Mouse (Mus musculus): Measurements from ENCODE around the gene Polr2h. TPM values are rescaled to one million over a fixed set of nuclear protein-coding genes. Genes with fewer than 3 reads are reported as not detected.

The Polr2h gene
- polyA plus RNA-seq, 1 experiment from 2014 or later: 127 TPM

DNA sequence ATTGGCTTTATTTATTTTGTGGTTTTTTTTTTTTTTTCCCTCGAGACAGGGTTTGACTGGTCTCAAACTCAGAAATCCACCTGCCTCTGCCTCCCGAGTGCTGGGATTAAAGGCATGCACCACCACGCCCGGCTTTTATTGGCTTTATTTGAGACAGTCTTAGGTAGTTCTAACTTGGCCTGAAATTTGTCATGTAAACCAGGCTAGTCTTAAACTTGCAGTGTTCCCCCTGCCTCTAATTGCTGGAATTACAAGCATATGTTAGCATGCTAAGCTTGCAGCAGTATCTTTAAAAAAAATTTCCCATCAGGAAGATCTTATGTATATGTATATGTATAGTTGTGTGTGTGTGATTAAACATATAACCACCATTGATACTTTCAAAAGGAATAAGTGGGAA, 40.8 kb upstream of the Polr2h start:
- Histone ChIP-seq H3K36me3 (ENCODE audit: control insufficient read depth, insufficient read depth, low read length) (peaks cover 63% of the 10 kb centered on the region), H3K27ac (ENCODE audit: low read depth, low read length) (no peak overlapping the region), H3K4me2 (no peak overlapping the region), H3K9ac (ENCODE audit: low read depth, low read length) (no peak overlapping the region), H3K27me3 (replicated peaks; ENCODE audit: control insufficient read depth, insufficient read depth, low read length) (no peaks in the 10 kb centered on the region), H3K4me1 (replicated peaks; ENCODE audit: control insufficient read depth, insufficient read depth, low read length) (peaks cover 20% of the 10 kb centered on the region), H3K9me3 (ENCODE audit: control insufficient read depth, low read length) (no peaks in the 10 kb centered on the region), H3K4me3 (ENCODE audit: low read depth, low read length) (no peak overlapping the region)
- DNase-seq (ENCODE audit: low spot score) (no peak), ATAC-seq (replicated peaks; ENCODE audit: low FRiP score) (no peak)
- 82% methylated on average over 4 of the region's 4 CpGs for whole genome bisulfite sequencing

DNA sequence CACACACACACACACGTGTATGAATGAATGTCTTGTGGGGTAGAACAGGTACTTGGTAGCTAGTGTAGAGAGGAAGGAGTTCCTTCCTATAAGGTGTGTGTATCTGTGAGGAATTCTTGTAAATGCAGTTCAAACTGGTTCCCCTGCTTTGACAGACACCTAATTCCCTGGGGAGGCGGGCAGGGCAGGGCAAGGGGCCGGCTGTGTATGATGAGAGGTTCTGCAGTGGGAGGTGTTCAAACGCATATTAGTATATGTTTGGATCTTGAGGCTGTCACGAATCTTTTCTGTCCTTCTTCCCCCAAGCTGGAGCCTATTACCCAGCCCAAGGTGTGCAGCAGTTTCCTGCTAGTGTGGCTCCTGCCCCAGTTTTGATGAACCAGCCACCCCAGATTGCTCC, 40.1 kb upstream of the Polr2h start:
- 88% methylated on average over 5 of the region's 5 CpGs for WGBS
- no peak for ATAC-seq (replicated peaks; ENCODE audit: low FRiP score)
- H3K4me1 ChIP-seq (replicated peaks; ENCODE audit: control insufficient read depth, insufficient read depth, low read length): peaks cover 16% of the 10 kb centered on the region

GRCm38 (mm10) chr16:20677974-20678675, 39.3 kb upstream of the Polr2h start:
- 86% methylated on average over 10 of the region's 10 CpGs for WGBS
- H3K4me3 ChIP-seq (ENCODE audit: low read depth, low read length): no peak overlapping the region
- H3K9ac ChIP-seq (ENCODE audit: low read depth, low read length): no peak overlapping the region
- H3K36me3 ChIP-seq (ENCODE audit: control insufficient read depth, insufficient read depth, low read length): peaks cover 75% of the 10 kb centered on the region
- H3K27ac ChIP-seq (ENCODE audit: low read depth, low read length): no peak overlapping the region
- ATAC-seq (replicated peaks; ENCODE audit: low FRiP score): no peak
- peaks cover 16% of the 10 kb centered on the region for H3K4me1 ChIP-seq (replicated peaks; ENCODE audit: control insufficient read depth, insufficient read depth, low read length)
- H3K9me3 ChIP-seq (ENCODE audit: control insufficient read depth, low read length): no peaks in the 10 kb centered on the region
- H3K27me3 ChIP-seq (replicated peaks; ENCODE audit: control insufficient read depth, insufficient read depth, low read length): no peaks in the 10 kb centered on the region
- no peak overlapping the region for H3K4me2 ChIP-seq
- DNase-seq (ENCODE audit: low spot score): no peak

More for the DNA sequence above, 40.1 kb upstream of the Polr2h start:
- Histone ChIP-seq H3K4me2 (no peak overlapping the region), H3K27ac (ENCODE audit: low read depth, low read length) (0 out of 2 replicates have a peak overlapping the region, but pooled peaks have one; percentile 11), H3K27me3 (replicated peaks; ENCODE audit: control insufficient read depth, insufficient read depth, low read length) (no peaks in the 10 kb centered on the region), H3K9ac (ENCODE audit: low read depth, low read length) (no peak overlapping the region), H3K4me3 (ENCODE audit: low read depth, low read length) (no peak overlapping the region), H3K36me3 (ENCODE audit: control insufficient read depth, insufficient read depth, low read length) (peaks cover 68% of the 10 kb centered on the region), H3K9me3 (ENCODE audit: control insufficient read depth, low read length) (no peaks in the 10 kb centered on the region)
- DNase-seq (ENCODE audit: low spot score): no peak

DNA sequence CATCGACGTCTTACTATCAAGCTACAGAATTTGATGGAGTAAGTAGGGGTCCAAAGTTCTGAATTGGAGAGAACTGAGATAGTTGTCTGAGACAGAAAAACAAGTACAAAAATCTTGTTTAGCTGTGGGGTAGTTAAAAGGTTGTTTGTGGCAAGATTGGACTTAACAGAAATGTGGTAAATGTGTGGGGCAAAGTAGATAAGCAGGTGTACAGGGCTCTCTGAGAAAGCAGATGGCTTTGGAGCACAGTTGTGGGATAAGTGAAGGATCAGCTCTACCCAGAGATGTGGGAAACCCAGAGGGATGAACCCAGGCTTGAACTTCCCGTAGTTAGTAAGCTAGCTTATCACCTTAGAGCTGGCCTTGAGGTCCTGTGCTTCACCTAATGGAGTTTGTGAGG, 26.7 kb upstream of the Polr2h start:
- no peak overlapping the region for H3K4me2 ChIP-seq
- no peak overlapping the region for H3K9ac ChIP-seq (ENCODE audit: low read depth, low read length)
- peaks cover 24% of the 10 kb centered on the region for H3K4me1 ChIP-seq (replicated peaks; ENCODE audit: control insufficient read depth, insufficient read depth, low read length)
- no peak overlapping the region for H3K4me3 ChIP-seq (ENCODE audit: low read depth, low read length)
- peaks cover 57% of the 10 kb centered on the region for H3K36me3 ChIP-seq (ENCODE audit: control insufficient read depth, insufficient read depth, low read length)
- 75% methylated on average over 3 of the region's 3 CpGs for WGBS
- H3K27ac ChIP-seq (ENCODE audit: low read depth, low read length): no peak overlapping the region
- DNase-seq (ENCODE audit: low spot score) (no peak), ATAC-seq (replicated peaks; ENCODE audit: low FRiP score) (no peak)
- H3K9me3 ChIP-seq (ENCODE audit: control insufficient read depth, low read length): no peaks in the 10 kb centered on the region
- H3K27me3 ChIP-seq (replicated peaks; ENCODE audit: control insufficient read depth, insufficient read depth, low read length): peaks cover 11% of the 10 kb centered on the region

- peaks cover 30% of the 10 kb centered on the region for H3K4me1 ChIP-seq (replicated peaks; ENCODE audit: control insufficient read depth, insufficient read depth, low read length)
- H3K4me2 ChIP-seq: no peak overlapping the region
- peaks cover 48% of the 10 kb centered on the region for H3K36me3 ChIP-seq (ENCODE audit: control insufficient read depth, insufficient read depth, low read length)
- H3K4me3 ChIP-seq (ENCODE audit: low read depth, low read length): no peak overlapping the region
- DNase-seq (ENCODE audit: low spot score) (no peak), ATAC-seq (replicated peaks; ENCODE audit: low FRiP score) (no peak)
- H3K27me3 ChIP-seq (replicated peaks; ENCODE audit: control insufficient read depth, insufficient read depth, low read length): peaks cover 19% of the 10 kb centered on the region
- H3K9ac ChIP-seq (ENCODE audit: low read depth, low read length): no peak overlapping the region
- H3K27ac ChIP-seq (ENCODE audit: low read depth, low read length): no peak overlapping the region
- 83% methylated on average over 1 of the region's 1 CpGs for WGBS
- H3K9me3 ChIP-seq (ENCODE audit: control insufficient read depth, low read length): no peaks in the 10 kb centered on the region
These were observed 25.8 kb upstream of the Polr2h start for GRCm38 (mm10) chr16:20691617-20692016.

DNA sequence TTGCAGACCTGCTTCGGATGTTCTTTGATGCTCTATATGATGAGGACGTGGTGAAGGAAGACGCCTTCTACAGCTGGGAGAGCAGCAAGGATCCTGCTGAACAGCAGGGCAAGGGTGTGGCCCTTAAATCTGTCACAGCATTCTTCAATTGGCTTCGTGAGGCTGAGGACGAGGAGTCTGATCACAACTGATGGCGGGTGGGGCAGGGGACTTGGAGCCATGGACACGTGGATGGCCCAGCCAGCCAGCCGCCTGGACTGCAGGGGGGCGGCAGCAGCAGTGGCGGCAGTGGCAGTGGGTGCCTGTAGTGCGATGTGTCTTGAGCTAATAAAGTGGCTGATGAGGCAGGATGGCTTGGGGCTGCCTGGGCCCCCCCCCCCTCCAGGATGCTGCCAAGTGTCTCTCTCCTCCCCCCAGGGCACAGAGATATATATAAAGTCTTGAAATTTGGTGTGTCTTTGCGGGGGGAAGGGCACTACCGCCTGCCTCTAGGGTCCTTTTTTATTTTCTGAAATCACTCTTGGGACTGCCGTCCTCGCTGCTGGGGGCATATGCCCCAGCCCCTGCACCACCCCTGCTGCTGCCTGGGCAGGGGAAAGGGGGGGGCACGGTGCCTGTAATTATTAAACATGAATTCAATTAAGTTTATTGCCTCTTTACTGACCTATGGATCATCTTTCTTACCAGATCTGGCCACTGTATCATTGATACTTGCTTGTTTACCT, 25.1 kb upstream of the Polr2h start:
- H3K9me3 ChIP-seq (ENCODE audit: control insufficient read depth, low read length): no peaks in the 10 kb centered on the region
- H3K36me3 ChIP-seq (ENCODE audit: control insufficient read depth, insufficient read depth, low read length): peaks cover 40% of the 10 kb centered on the region
- no peak for ATAC-seq (replicated peaks; ENCODE audit: low FRiP score)
- peaks cover 30% of the 10 kb centered on the region for H3K4me1 ChIP-seq (replicated peaks; ENCODE audit: control insufficient read depth, insufficient read depth, low read length)
- no peak overlapping the region for H3K9ac ChIP-seq (ENCODE audit: low read depth, low read length)
- no peak for DNase-seq (ENCODE audit: low spot score)
- 53% methylated on average over 16 of the region's 16 CpGs for WGBS
- H3K27ac ChIP-seq (ENCODE audit: low read depth, low read length): no peak overlapping the region; the same call in 1 of the 2 replicates
- H3K4me3 ChIP-seq (ENCODE audit: low read depth, low read length): peak overlapping the region; percentile 72; the same call in 1 of the 2 replicates
- H3K4me2 ChIP-seq: peak overlapping the region; percentile 98
- peaks cover 19% of the 10 kb centered on the region for H3K27me3 ChIP-seq (replicated peaks; ENCODE audit: control insufficient read depth, insufficient read depth, low read length)

DNA sequence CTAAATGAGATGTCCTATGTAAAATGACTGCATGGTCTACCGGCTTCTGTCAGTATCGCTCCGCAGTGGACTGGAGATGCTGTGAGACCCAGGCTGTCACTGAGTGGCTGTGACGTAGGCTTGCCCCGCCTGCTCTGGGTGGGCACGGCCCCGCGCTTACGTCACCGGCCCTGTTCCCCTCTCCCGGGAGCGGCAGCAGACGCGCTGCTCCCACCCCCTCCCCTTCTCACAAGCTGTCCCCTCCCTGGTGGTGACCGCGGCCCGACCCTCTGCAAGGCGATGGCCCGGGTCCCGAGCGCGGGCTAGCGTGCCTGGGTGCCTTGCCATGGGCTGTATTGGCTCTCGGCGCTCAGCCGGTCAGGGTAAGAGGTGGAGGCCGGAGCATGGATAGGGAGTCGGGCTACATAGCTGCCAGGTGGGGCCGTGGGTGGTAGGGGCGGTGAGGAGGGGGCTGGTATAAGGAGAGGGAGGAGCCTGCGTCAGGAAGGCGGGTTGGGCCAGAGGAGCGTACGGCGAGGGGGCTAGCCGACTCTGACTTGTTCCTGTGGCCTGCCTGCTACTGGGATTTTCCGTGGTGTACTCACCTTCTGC, 24.3 kb upstream of the Polr2h start, which contains the start of gene Fam131a:
Fam131a (plus strand) TSS at position 131 of the 591 bp plus-strand sequence.
- no peaks in the 10 kb centered on the region for H3K9me3 ChIP-seq (ENCODE audit: control insufficient read depth, low read length)

DNA sequence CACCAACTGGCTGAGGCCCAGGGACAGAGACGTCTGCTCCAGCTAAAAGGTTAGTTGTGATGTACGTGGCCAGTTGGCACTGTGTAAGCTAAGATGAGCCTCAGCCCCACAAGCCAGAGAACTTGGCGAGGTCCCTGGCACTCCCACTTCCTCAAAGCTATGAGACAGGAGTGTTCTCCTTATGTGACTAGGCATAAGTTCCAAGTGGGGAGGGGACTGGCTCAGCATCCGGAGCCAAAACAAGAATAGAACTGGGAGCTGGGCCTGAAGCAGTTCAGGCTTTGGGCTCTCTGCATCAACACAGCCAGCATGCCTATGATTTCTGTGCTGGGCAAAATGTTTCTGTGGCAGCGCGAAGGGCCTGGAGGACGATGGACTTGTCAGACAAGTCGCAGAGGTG, 22.7 kb upstream of the Polr2h start:
- H3K27ac ChIP-seq (ENCODE audit: low read depth, low read length): no peak overlapping the region
- H3K4me1 ChIP-seq (replicated peaks; ENCODE audit: control insufficient read depth, insufficient read depth, low read length): peaks cover 28% of the 10 kb centered on the region
- H3K4me2 ChIP-seq: no peak overlapping the region
- ATAC-seq (replicated peaks; ENCODE audit: low FRiP score) (no peak), DNase-seq (ENCODE audit: low spot score) (no peak)
- no peaks in the 10 kb centered on the region for H3K9me3 ChIP-seq (ENCODE audit: control insufficient read depth, low read length)
- H3K36me3 ChIP-seq (ENCODE audit: control insufficient read depth, insufficient read depth, low read length): peaks cover 20% of the 10 kb centered on the region
- WGBS: 73% methylated on average over 8 of the region's 8 CpGs
- peaks cover 19% of the 10 kb centered on the region for H3K27me3 ChIP-seq (replicated peaks; ENCODE audit: control insufficient read depth, insufficient read depth, low read length)
- no peak overlapping the region for H3K9ac ChIP-seq (ENCODE audit: low read depth, low read length)
- no peak overlapping the region for H3K4me3 ChIP-seq (ENCODE audit: low read depth, low read length)

More for the DNA sequence above, 24.3 kb upstream of the Polr2h start, which contains the start of gene Fam131a:
- Histone ChIP-seq H3K36me3 (ENCODE audit: control insufficient read depth, insufficient read depth, low read length) (peaks cover 35% of the 10 kb centered on the region), H3K4me2 (peak within 1 kb of the TSS; percentile 98), H3K4me3 (ENCODE audit: low read depth, low read length) (peak within 1 kb of the TSS; percentile 72), H3K27ac (ENCODE audit: low read depth, low read length) (peak within 1 kb of the TSS; percentile 56; the same call in 1 of the 2 replicates), H3K4me1 (replicated peaks; ENCODE audit: control insufficient read depth, insufficient read depth, low read length) (peaks cover 30% of the 10 kb centered on the region), H3K9ac (ENCODE audit: low read depth, low read length) (peak within 1 kb of the TSS; percentile 77), H3K27me3 (replicated peaks; ENCODE audit: control insufficient read depth, insufficient read depth, low read length) (peaks cover 19% of the 10 kb centered on the region)
- ATAC-seq (replicated peaks; ENCODE audit: low FRiP score) (peak; percentile 94), DNase-seq (ENCODE audit: low spot score) (peak; percentile 91)
- WGBS: 1% methylated on average over 37 of the region's 37 CpGs

Data from liver, embryonic 11.5 days (tissue).